Mouse (Mus musculus): ENCODE results near the gene Ddost. TPM values are rescaled to one million over a fixed set of nuclear protein-coding genes. Genes with fewer than 3 reads are reported as not detected.

The Ddost gene
- polyA plus RNA-seq, 1 experiment from 2014 or later = 111 TPM

- H3K27me3 ChIP-seq (ENCODE audit: insufficient read depth, low read length) = no peaks in the 10 kb centered on the region
- H3K27ac ChIP-seq (ENCODE audit: low read depth) = no peak overlapping the region
- no peaks in the 10 kb centered on the region for H3K9me3 ChIP-seq (ENCODE audit: low read length)
- H3K36me3 ChIP-seq (replicated peaks; ENCODE audit: insufficient read depth, low read length) = no peaks in the 10 kb centered on the region
- 38% methylated on average over 5 of the region's 5 CpGs for WGBS (ENCODE audit: insufficient replicate concordance)
- TF ChIP-seq CTCF (IDR thresholded peaks at IDR 0.05; ENCODE audit: low read depth) (no peak), EP300 (IDR thresholded peaks at IDR 0.05; ENCODE audit: low read depth) (no peak)
- ATAC-seq (no peak), DNase-seq (no peak)
- no peak overlapping the region for H3K9ac ChIP-seq (replicated peaks)
- no peak overlapping the region for H3K4me2 ChIP-seq (ENCODE audit: low read depth, low read length)
- no peaks in the 10 kb centered on the region for H3K4me1 ChIP-seq (ENCODE audit: insufficient read depth)
- H3K4me3 ChIP-seq (ENCODE audit: low read depth, low read length) = no peak overlapping the region
Measured at GRCm38 (mm10) chr4:138336876-138337275, 32.3 kb downstream of the Ddost start.

DNA sequence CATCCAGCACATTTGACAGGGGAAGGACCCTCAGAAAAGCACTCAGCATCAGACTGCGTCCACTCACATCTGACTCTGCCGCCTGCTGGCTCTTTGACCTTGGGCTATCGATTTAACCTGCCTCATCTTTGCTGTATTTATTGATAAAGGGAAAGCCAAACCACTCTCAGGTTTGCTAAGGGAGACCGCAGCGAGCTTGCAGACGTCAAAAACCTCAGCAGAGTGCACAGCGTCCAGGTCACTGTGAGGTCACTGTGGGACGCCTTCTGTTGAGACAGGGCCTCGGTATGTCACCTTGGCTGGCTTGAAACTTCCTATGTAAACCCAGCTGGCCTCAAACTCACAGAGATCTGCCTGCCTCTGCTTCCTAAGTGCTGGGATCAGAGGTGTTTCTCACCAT lies 32.8 kb downstream of the Ddost start:
- Histone ChIP-seq H3K4me2 (ENCODE audit: low read depth, low read length) (no peak overlapping the region), H3K36me3 (replicated peaks; ENCODE audit: insufficient read depth, low read length) (no peaks in the 10 kb centered on the region), H3K27me3 (ENCODE audit: insufficient read depth, low read length) (no peaks in the 10 kb centered on the region), H3K9me3 (ENCODE audit: low read length) (no peaks in the 10 kb centered on the region), H3K4me1 (ENCODE audit: insufficient read depth) (no peaks in the 10 kb centered on the region), H3K27ac (ENCODE audit: low read depth) (no peak overlapping the region), H3K4me3 (ENCODE audit: low read depth, low read length) (no peak overlapping the region), H3K9ac (replicated peaks) (no peak overlapping the region)
- peak; percentile 21 for DNase-seq
- 0 out of 2 replicates have a peak, but pooled peaks have one; percentile 19 for ATAC-seq
- WGBS (ENCODE audit: insufficient replicate concordance) = 56% methylated on average over 9 of the region's 9 CpGs
- TF ChIP-seq EP300 (IDR thresholded peaks at IDR 0.05; ENCODE audit: low read depth) = no peak
- no peak for TF ChIP-seq CTCF (IDR thresholded peaks at IDR 0.05; ENCODE audit: low read depth)

- no peak for ATAC-seq
- no peaks in the 10 kb centered on the region for H3K36me3 ChIP-seq (replicated peaks; ENCODE audit: insufficient read depth, low read length)
- peak; percentile 44 for DNase-seq
- H3K4me3 ChIP-seq (ENCODE audit: low read depth, low read length) = no peak overlapping the region
- H3K27me3 ChIP-seq (ENCODE audit: insufficient read depth, low read length) = no peaks in the 10 kb centered on the region
- H3K9ac ChIP-seq (replicated peaks) = no peak overlapping the region
- H3K27ac ChIP-seq (ENCODE audit: low read depth) = no peak overlapping the region
- H3K9me3 ChIP-seq (ENCODE audit: low read length) = no peaks in the 10 kb centered on the region
- TF ChIP-seq EP300 (IDR thresholded peaks at IDR 0.05; ENCODE audit: low read depth) = no peak
- TF ChIP-seq CTCF (IDR thresholded peaks at IDR 0.05; ENCODE audit: low read depth) = peak; percentile 70
- no peak overlapping the region for H3K4me2 ChIP-seq (ENCODE audit: low read depth, low read length)
- WGBS (ENCODE audit: insufficient replicate concordance) = 28% methylated on average over 4 of the region's 4 CpGs
- peaks cover 4% of the 10 kb centered on the region; the same call in 1 of the 2 replicates for H3K4me1 ChIP-seq (ENCODE audit: insufficient read depth)
Measured at GRCm38 (mm10) chr4:138339963-138340362, 35.4 kb downstream of the Ddost start.

DNA sequence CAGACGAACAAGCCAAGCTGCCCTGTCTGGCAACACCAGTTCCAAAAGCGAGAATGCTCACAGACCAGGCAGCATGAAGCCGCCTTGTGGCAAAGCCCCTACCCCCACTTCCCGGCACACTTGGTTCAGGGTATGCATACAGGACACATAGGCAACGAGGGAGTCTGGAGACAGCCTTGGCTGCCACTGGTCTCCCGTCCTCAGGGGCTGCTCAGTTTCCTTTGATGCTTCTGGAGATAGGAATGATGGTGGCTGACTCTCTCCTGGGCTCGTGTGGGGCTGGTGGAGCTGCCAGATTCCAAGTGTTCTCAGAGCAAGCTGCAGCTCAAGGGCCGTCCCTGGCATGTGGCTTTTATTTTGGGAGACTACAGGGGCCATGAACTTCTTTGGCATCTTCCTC lies 36.9 kb downstream of the Ddost start:
- Histone ChIP-seq H3K27me3 (ENCODE audit: insufficient read depth, low read length) (no peaks in the 10 kb centered on the region), H3K27ac (ENCODE audit: low read depth) (no peak overlapping the region), H3K9ac (replicated peaks) (no peak overlapping the region), H3K36me3 (replicated peaks; ENCODE audit: insufficient read depth, low read length) (no peaks in the 10 kb centered on the region), H3K4me3 (ENCODE audit: low read depth, low read length) (no peak overlapping the region), H3K9me3 (ENCODE audit: low read length) (no peaks in the 10 kb centered on the region), H3K4me1 (ENCODE audit: insufficient read depth) (peaks cover 4% of the 10 kb centered on the region; the same call in 1 of the 2 replicates), H3K4me2 (ENCODE audit: low read depth, low read length) (no peak overlapping the region)
- TF ChIP-seq EP300 (IDR thresholded peaks at IDR 0.05; ENCODE audit: low read depth) = no peak
- no peak for TF ChIP-seq CTCF (IDR thresholded peaks at IDR 0.05; ENCODE audit: low read depth)
- 65% methylated on average over 8 of the region's 8 CpGs for whole genome bisulfite sequencing (ENCODE audit: insufficient replicate concordance)
- DNase-seq (no peak), ATAC-seq (no peak)

DNA sequence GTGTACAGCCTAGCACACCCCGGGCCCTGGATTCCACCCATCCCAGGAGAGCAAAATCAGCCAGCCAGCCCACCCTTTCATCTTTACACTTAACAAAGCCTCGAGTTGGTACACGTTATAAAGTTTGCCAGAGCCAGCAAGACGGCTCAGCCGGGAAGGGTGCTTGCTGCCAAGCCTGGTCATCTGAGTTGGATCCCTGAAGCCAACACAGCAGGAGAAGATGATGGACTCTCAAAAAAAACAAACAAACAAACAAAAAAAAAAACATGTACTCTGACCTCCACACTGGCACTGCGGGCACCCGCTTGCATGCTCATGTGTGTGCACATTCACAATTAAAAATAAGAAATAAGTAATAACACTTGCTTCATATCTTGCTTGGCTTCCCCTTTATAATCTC lies 37.5 kb downstream of the Ddost start:
- Histone ChIP-seq H3K36me3 (replicated peaks; ENCODE audit: insufficient read depth, low read length) (peaks cover 3% of the 10 kb centered on the region; the same call in 1 of the 2 replicates), H3K4me3 (ENCODE audit: low read depth, low read length) (no peak overlapping the region), H3K4me1 (ENCODE audit: insufficient read depth) (peaks cover 4% of the 10 kb centered on the region; the same call in 1 of the 2 replicates), H3K9me3 (ENCODE audit: low read length) (no peaks in the 10 kb centered on the region), H3K27me3 (ENCODE audit: insufficient read depth, low read length) (no peaks in the 10 kb centered on the region), H3K27ac (ENCODE audit: low read depth) (peak overlapping the region; percentile 87), H3K4me2 (ENCODE audit: low read depth, low read length) (no peak overlapping the region), H3K9ac (replicated peaks) (no peak overlapping the region)
- TF ChIP-seq EP300 (IDR thresholded peaks at IDR 0.05; ENCODE audit: low read depth) (no peak), CTCF (IDR thresholded peaks at IDR 0.05; ENCODE audit: low read depth) (no peak)
- DNase-seq (no peak), ATAC-seq (no peak)
- WGBS (ENCODE audit: insufficient replicate concordance) = 67% methylated on average over 7 of the region's 7 CpGs

DNA sequence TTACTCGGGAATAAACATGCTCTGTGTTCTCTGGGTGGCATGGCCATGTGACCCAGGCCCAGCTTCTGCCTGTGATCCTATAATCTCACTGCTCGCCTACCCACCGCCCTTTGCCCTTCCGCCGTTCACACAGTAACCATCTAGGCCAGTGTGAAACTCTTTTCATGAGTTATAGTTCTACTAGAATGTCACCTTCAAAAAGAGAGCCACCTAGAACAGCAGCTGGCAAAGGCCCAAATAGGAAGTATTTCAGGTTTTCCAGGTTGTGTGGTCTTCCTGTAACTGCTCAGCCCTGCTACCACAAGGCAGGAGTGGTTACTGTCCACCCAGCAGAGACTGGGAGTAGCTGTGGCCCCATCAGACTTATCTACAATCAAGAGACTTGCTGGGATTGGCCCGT lies 38.2 kb downstream of the Ddost start:
- Histone ChIP-seq H3K9me3 (ENCODE audit: low read length) (no peaks in the 10 kb centered on the region), H3K4me3 (ENCODE audit: low read depth, low read length) (no peak overlapping the region), H3K36me3 (replicated peaks; ENCODE audit: insufficient read depth, low read length) (peaks cover 3% of the 10 kb centered on the region; the same call in 1 of the 2 replicates), H3K27me3 (ENCODE audit: insufficient read depth, low read length) (no peaks in the 10 kb centered on the region), H3K27ac (ENCODE audit: low read depth) (peak overlapping the region; percentile 87), H3K4me2 (ENCODE audit: low read depth, low read length) (no peak overlapping the region), H3K9ac (replicated peaks) (peak overlapping the region; percentile 27; the same call in 1 of the 2 replicates), H3K4me1 (ENCODE audit: insufficient read depth) (peaks cover 4% of the 10 kb centered on the region; the same call in 1 of the 2 replicates)
- ATAC-seq (peak; percentile 93), DNase-seq (peak; percentile 62)
- TF ChIP-seq EP300 (IDR thresholded peaks at IDR 0.05; ENCODE audit: low read depth) (0 out of 2 replicates have a peak, but pooled peaks have one; percentile 20), CTCF (IDR thresholded peaks at IDR 0.05; ENCODE audit: low read depth) (no peak)
- 52% methylated on average over 6 of the region's 6 CpGs for WGBS (ENCODE audit: insufficient replicate concordance)

All from liver, postnatal 0 days (tissue).